Mouse (Mus musculus): Measurements from ENCODE around the gene Retreg1.
"Not testable (repeated sequence)": the region's sequence is repeated elsewhere in the genome, so short reads cannot be mapped to it uniquely, and the experiment has no call there.

The Retreg1 gene

DNA sequence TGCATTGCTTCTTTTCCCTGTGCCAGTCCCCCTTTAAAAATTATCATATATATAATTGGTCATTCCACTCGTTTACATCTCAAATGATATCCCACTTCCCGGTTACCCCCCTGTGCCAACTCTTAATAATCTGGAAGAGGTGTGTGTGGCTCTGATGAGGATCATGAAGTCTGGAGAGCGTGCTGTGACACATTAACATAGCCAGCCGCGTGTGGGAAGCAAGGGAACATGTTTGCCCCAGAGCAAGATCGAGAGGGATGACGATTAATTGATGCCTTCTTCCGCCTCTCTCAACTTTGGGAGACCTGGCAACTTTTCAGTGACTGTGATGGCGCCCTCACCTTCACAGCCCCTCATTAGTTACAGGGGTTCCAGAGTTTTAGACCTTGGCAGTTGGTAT, 106.7 kb downstream of the Retreg1 start:
- DNase-seq = no peak

DNA sequence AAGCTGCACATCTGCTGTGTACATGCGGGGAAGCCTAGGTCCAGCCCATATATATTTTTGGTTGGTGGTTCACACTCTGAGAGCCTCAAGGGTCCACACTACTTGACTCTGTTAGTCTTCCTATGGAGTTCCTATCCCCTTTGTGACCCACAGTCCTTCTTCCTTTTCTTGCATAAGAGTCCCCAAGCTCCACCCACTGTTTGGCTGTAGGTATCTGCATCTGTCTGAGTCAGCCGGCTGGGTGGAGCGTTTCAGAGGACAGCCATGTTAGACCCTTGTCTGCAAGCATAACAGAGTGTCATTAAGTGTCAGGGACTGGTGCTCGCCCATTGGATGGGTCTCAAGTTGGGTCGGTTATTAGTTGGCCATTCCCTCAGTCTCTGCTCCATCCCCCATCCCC, 107.6 kb downstream of the Retreg1 start:
- no peak for DNase-seq

DNA sequence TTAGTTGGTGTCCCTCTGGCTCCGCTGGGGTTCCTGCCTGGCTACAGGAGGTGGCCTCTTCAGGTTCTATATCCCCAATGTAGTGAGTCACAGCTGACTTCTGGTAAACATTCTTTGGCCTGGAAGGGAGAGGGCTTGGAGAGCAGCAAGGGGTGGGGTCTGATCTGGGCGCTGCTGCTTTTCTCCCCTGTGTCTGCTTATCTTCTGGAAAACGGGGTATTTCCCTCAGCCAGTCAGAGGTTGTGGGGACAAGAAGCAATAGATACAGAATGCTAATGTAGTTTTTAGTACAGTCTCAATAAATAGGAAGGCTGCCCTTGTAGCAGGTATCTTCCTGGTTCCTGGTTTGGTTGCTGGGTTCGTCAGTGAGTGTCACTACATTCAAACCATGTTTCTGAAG, 108.1 kb downstream of the Retreg1 start:
- DNase-seq = no peak

DNA sequence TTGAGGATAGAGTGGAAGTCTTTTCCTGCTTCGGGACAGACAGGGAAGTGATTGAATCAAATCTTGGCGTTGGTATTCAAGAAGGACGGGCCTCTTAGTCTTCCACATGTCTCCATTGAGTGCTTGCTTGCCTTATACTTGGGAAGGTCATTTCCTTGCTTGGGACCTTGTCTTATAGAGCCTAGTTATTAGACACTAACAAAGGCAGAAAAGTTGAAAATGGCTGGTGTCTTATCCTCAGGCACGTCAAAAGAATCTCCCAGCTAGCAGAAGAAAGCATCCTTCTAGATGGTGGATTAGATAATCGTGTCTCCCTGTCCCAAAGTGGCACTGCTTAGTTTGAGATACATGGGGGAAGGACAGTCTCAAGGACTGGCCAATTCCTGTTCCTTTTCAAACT, 113.0 kb downstream of the Retreg1 start:
- no peak for DNase-seq

DNA sequence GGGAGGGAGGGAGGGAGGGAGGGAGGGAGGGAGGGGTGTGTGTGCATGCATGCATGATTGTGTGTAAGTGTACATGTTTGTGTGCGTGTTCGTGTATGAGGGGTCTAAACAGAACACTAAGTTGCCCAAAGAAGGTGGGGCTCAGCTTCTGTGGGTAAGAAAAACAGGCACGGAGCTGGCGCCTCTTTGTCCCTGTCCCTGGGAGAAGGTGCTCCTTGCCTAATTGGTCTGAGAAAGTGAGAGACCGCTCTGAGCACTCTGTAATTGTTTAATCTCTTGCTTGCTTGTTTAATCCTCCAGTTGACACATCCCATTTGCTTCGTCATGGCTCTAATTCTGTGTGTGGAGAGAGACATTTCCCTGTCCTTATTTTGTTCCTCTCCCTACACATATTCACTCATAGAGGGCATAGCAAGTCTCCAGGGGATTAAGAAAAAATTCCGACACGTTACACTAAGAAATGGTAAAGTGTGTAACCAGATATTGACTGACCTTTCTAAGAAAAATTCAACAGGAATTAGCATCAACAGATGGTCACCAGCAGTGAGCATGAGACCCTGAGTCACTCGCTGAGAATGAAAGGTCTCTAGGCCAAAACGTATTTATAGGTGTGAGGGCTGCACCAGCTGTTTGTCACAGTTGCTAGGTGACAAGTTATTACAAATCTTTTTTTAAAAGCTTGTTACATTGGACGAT, 113.6 kb downstream of the Retreg1 start:
- no peak for DNase-seq

DNA sequence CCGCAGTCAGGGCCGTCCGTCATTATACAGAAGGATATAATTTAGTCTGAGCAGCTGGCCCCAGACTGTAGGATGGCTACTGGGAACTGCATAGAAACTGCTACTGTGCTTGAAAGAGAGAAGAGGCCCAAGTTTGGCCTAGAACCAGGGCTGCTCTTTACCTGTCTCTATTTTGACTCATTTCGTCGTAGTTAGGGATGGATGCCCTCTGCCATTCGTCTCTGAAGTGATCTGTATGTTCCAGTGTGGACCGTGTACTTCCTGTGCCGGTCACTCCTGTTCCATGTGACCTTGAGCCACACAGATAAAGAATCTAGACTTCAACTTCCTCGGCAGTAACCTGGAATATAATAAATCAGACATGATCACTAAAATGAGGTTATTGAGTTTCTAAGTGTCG, 114.7 kb downstream of the Retreg1 start:
- no peak for DNase-seq

DNA sequence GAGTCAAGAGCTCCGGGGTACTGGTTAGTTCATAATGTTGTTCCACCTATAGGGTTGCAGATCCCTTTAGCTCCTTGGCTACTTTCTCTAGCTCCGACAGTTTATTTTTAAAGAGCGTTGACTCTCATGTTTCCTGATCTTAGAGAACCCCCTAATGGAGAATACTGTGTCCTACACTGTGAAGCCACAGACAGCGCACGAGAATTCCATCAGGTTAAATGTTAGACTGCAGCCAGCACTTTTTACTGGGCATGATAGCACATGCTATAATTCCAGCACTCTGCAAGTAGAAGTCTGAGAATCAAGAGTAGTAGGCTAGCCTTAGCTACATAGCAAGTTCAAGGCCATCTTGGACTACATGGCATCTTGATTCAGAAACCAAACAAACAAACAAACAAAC, 116.4 kb downstream of the Retreg1 start:
- DNase-seq = peak; percentile 23

DNA sequence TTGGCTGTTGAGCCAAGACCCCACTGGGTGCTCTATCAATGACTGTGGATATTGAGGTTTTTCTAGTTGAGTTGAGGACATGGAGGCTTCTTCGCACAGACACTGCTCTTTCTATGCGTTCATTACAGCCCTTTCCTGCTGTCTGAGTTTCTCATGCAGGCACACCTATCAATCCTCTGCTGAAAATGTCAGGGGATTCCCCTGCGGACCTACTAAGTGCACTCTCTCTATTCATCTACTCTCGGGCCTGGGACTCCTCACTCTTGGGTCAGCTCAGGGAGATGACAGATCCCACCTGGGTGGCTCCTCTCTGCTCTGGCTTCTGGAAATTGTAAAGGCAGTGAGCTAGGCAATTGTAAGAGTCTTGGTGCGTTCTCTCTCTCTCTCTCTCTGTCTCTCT, 117.3 kb downstream of the Retreg1 start:
- no peak for DNase-seq

DNA sequence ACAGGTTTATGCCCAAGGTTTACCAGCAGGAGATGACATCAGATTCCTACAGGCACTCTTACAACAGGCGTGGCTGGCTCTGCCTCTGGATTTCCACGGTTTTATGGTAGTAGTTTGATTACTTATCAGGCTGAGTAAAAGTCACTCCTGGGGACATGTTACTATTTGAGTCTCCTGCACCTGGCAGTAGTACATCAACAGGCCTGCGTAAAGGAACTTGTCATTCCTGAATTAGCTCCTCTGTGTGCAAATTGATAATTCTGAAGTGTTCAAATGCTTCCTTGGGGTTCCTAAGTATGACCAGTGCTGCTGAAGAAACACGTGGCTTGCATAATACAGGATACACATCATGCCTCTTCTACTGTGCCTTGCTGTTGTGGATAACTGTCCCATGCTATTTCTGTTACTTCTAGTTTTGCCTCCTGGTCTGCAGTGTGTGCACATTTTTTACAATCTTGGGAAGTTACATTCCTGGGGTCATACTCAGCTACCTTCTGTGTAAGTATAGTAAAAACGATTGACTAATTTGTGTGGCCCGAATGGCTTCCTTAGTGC, 123.3 kb downstream of the Retreg1 start:
- no peak for DNase-seq

DNA sequence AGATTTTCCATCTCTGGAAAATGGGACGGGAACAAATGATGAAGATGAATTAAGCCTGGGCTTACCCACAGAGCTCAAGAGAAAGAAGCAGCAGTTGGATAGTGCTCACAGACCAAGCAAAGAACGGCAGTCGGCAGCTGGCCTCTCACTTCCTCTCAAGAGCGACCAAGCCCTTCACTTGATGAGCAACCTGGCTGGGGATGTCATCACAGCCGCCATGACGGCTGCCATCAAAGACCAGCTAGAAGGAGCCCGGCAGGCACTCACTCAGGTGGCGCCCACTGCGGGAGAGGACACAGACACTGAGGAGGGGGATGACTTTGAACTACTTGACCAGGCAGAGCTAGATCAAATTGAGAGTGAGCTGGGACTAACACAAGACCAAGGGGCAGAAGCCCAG, 128.6 kb downstream of the Retreg1 start:
- no peak for DNase-seq

DNA sequence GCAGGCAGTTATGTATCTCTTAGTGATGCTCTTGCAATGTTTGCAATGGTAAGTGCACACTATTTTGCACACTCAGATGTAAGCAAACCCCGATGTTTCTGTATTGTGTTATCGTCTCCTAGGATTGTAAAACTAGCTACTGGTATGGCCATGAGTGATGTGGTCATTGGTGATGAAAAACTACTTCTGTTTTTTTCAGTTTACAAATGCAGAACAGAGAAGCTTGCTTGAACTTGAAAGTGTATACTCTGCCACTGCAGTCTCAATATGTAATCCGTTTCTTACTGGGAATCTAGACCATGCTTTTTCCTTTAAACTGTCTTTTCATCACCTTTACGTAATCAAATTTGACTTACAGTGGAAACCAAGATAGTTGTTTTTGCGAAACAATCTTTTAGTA, 129.8 kb downstream of the Retreg1 start:
- DNase-seq = no peak

DNA sequence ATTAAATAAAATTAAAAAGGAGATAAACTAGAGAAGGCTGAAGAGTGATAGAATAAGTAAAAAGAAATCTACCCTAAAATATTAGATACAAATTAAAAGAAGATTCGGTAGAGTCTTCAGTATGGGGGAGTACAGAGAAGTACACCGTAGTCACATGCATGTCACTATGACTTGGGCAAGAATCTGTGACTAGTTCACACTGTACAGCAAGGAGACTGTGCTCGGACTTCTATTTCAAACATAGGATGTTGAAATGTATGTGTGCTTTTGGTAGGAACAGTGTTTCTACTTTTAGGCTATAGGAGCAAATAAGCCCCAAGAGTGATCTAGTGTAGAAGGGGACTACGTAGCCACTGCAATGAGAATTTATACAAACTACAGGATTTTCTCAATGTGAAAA, 131.4 kb downstream of the Retreg1 start:
- no peak for DNase-seq

DNA sequence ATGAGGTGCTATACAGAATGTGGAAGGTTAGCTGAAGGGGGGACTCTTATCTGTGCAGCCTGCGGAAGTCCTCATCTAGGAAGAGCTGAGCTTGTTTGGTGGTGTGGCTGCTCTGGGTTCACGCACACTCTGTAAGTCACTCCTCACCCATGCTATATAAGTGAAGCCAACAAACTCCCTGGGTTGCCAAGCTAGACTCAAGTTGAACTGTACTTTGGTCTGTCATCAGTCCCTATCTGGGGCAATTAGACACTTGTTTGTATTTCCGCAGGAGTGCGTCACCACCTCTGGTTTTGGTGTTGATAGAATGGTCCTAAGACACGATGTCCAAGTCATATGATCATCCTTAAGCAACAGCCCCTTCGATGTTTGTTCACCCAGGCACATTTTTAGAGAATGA, 132.8 kb downstream of the Retreg1 start:
- no peak for DNase-seq

DNA sequence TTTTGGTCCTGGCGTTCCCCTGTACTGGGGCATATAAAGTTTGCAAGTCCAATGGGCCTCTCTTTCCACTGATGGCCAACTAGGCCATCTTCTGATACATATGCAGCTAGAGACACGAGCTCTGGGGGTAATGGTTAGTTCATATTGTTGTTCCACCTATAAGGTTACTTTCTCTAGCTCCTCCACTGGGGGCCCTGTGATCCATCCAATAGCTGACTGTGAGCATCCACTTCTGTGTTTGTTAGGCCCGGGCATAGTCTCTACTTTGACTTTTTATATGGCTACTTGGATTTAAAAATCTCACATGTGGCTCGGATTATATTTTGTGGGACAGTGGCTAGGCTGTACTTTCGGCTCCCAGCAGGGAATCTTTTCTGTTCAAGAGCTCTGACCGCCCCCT, 140.6 kb downstream of the Retreg1 start:
- not testable (repeated sequence) for DNase-seq

DNA sequence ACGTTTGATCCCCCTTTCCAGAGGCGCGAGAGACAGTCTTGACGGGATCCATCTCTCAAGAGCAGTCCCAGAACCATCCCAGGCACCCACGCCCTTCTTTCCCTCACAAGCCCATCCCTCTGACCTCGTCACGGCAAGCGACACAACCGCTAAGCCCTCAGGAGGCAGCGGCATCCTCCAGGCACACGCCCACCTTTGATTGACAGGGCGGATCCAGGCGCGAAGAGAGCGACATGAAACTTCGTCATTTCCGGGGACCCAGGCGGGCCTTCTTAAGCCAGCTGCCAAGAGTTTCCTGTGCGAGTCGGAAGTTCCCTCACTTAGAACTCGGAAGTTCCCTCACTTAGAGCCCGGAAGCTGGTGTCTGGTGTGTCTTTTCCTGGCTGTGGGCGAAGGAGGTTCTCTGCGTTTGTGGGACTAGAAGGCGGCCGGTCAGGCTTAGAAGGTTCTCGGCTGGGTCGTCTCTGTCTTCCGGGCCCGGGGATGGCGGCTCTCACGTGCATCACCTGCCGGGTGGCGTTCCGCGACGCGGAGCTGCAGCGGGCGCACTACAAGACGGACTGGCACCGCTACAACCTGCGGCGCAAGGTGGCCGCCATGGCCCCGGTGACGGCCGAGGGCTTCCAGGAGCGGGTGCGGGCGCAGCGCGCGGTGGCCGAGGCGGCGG, 141.2 kb downstream of the Retreg1 start, which contains the start of gene Zfp622:
TSS of gene Zfp622 (plus strand) at position 300 of the 667 bp plus-strand sequence.
- DNase-seq = peak; percentile 94

DNA sequence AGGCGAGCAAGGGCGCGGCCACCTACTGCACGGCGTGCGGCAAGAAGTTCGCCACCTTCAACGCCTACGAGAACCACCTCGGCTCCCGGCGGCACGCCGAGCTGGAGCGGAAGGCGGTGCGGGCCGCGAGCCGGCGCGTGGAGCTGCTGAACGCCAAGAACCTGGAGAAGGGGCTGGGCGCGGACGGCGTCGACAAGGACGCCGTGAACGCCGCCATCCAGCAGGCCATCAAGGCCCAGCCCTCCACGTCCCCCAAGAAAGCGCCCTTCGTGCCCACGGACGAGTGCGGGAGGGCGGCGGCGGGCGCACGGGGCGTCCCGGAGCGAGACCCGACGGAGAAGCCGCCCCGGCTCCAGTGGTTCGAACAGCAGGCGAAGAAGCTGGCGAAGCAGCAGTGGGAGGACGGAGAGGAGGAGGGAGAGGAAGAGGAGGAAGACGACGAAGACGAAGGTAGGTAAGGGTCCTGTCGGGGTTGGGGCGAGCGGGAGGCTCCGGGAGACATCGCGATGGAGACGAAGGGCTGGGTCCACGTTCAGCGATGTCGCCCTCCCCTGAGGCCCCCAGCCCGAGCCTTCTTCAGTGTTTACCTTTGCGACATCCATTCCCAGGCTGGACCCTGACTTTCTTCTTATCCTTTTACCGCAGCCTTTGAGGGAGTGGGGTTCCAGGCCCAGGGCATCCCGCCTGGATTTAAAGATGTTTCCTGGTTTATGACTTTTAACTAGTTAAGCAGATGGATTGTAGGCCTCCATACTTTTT, 141.9 kb downstream of the Retreg1 start:
- DNase-seq = peak; percentile 4

DNA sequence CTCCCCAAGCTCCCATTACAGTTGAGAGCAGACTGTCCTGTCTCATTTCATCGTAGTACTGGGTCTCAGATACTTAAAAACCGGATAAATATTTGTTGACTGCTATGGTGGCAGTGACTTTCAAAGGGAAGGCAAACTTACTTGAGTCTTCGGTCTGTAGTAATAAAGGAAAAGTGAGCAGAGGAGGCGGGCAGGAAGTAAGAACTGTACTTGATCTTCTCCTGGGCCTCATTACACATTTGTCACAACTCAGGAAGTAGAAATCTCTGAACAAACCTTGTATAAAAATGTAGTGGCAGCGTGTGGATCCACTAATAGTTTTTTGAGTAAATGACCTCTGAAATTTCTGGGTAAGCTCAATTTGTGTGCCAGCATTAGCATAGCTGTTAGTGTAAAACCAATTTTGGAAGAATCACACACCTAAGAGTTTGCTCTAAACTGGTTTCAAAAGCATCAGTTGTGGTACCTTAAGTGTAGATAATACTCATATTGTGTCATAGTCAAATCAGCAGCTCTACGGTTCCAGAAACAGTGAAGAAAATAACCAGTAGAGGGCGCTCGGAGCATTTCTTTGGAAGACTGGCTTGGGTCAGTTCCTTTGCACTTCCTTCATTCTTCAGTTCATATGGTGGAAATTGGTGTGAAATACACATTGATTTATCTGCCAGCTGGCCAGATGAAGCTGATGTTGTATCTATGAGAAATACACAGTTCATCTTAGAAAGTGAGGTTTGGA, 150.2 kb downstream of the Retreg1 start:
- DNase-seq = peak; percentile 65

DNA sequence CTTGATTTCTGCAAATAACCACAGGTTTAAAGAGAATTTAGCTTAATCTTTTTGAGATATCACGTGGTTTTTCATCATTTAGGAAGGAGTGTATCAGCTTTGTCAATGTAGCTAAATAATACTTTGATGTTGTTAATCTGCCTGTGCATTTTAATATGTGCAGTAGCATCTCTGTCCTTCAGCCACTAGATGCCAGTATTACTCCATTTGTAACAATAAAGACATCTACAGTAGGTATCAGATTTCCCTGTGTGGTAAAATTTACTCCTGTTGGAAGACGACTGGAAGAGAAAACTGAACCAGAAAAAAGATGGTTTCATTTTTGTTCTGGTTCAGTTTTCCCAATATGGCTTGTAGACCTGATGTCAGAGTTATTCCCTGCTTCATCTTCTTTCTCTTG, 152.5 kb downstream of the Retreg1 start:
- no peak for DNase-seq

DNA sequence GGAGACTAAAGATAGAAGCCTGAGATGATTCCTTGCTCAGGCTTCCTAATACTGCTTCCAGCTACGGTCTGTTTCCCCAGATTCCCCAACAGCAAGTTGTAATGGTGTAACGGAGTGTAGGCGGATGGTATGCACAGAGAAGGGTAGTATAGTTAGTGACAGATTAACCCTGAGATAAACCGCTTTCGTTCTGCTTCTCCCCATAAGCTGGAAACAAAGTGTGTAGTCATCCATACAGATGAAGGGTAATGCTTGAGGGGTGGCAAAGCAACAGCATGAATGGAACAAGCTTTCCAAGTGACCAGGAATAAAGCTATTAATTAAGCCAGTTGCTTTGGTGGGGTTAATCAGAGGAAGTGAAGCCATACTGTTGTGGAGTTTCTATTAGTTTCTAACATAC, 156.6 kb downstream of the Retreg1 start:
- not testable (repeated sequence) for DNase-seq

DNA sequence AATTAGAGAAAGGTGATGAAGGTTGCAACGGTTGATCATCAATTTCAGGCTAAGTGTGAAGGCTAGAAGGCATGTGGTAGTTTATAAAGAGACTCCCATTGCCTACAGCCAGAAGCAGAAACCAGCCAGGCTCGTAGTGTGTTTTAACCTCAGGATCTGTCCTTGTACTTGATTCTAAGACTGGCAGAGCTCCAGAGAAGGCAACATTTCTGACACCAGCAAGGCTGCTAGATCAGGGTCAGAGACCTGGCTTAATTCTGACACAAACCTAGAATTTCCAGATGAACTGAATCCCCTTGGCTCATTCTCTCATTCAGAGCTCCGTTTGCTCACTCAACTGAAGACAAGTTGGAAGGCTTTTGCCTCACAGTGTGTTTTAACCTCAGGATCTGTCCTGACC, 165.6 kb downstream of the Retreg1 start:
- no peak for DNase-seq

DNA sequence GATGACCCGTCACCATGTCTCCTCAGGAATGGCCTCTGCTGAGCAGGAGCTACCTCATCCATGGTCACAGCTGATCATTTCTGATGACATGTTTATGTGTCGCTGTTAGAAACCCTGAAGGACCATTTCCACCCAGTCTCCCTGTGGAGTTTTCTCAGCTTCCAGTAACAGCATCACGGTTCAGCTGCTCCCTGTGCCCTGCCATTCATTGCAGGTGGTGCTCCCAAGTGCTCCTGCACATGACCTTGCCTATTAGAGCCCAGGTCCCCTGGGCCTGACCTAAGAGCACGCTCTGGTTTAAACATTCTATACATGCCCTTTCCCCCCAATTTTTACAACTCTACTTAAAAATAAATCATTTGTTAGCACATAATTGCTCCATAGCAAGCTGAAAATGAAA, 169.9 kb downstream of the Retreg1 start:
- no peak for DNase-seq

DNA sequence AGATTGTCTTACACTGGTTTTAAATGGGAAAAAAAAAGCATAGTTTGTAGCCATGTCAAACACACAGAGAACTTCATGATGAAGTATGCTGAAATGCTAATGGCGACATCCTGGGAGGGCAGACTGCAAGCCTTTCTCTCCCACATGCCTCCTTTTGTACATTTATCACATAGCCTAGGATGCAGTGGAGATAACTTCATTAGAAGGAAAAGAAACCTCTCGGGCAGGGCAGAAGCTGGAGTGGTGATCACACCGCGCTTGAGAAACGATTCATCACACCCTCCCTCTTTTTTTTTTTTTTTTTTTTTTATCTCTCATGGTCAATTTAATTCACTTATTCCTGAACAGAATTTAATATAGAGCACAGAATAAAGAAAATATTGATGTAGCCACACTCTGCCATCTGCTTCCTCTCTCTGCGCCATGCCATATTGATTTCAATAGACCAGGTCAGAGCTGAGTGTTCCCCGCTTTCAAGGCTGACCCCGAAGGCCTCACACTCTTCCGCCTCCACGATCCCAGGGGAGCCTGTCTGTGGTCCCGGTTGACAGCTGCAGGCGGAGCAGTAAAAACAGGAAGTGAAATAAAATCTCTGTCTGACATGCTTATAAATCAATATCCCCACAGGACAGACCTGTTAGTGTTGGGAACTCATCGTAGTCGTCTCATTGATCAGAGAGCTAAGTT, 173.1 kb downstream of the Retreg1 start:
- DNase-seq = peak; percentile 7
